Mouse (Mus musculus) adrenal gland, adult 8-10 months (tissue): Measurements from ENCODE around the gene Fnip2. TPM values are rescaled to one million over a fixed set of nuclear protein-coding genes. Genes with fewer than 3 reads are reported as not detected.

Source experiments
- DNase-seq: peaks from one replicate; pipeline ENCODE4 v3.0.0; 2022
- total RNA-seq, 4 experiments: library from RNA; stranded (reverse); gene quantifications; 2 replicates each; pipeline ENCODE4 v1.2.4; 2022

Gene Fnip2
- total RNA-seq, 4 experiments from 2014 or later, result 9.1 to 13.0 (median 10.3) TPM

- DNase-seq, result no peak
These were observed 155.9 kb downstream of the Fnip2 start for GRCm38 (mm10) chr3:79411666-79412065.

GRCm38 (mm10) chr3:79410629-79410995 lies 157.0 kb downstream of the Fnip2 start:
- no peak for DNase-seq

GRCm38 (mm10) chr3:79409927-79410628 lies 157.5 kb downstream of the Fnip2 start:
- DNase-seq, result no peak

GRCm38 (mm10) chr3:79408546-79408945 lies 159.1 kb downstream of the Fnip2 start:
- no peak for DNase-seq

Other genes with a start within 250 kb of the Fnip2 start
- gene Gm17359, start 231.1 kb downstream of the Fnip2 start, total RNA-seq, result not detected
- 10 to 100 TPM; 53.6 to 59.3 (median 57.8) TPM for gene Ppid, start 23.5 kb upstream of the Fnip2 start, total RNA-seq
- gene 4930579G24Rik, start 61.3 kb upstream of the Fnip2 start, total RNA-seq, result 1 to 10 TPM; 2.1 to 2.6 (median 2.4) TPM
- 100 to 1,000 TPM; 103 to 174 (median 153) TPM for gene Etfdh, start 61.7 kb upstream of the Fnip2 start, total RNA-seq
- gene Rxfp1, start 170.1 kb upstream of the Fnip2 start, total RNA-seq, result under 1 TPM in 1 of 4 experiments, not detected in 3; 0.07 TPM